ENCODE assay signal across 9 mouse cellular contexts in genomic region chr9:101072506-101072905, GRCm38 (mm10). TPM values are rescaled to one million over a fixed set of nuclear protein-coding genes. Genes with fewer than 3 reads are reported as not detected.
DNase-seq lines count a peak whose midpoint lies in the region; ATAC-seq and TF ChIP-seq lines count a peak whose summit lies in the region.
"Had no signal": no experiment of that assay in that cellular context is flagged by ENCODE, and none has a peak within 500 bp of the region (broad histone marks: within the 10 kb centered on the region; RNA-seq: fewer than 3 reads in every experiment).

No protein-coding gene starts in this region.

- peaks cover 8% of the 10 kb centered on the region; the same call in 1 of the 2 replicates for H3K4me1 ChIP-seq in heart, embryonic 10.5 days
- H3K4me1 ChIP-seq in lung, embryonic 15.5 days, result peaks cover 5% of the 10 kb centered on the region; the same call in 1 of the 2 replicates
- H3K4me1 ChIP-seq in forebrain, embryonic 16.5 days (replicated peaks; ENCODE audit: control insufficient read depth, insufficient read depth, low read length), result peaks cover 4% of the 10 kb centered on the region; the same call in 1 of the 2 replicates
- peaks cover 3% of the 10 kb centered on the region; the same call in 1 of the 2 replicates for H3K4me1 ChIP-seq in liver, postnatal 0 days (ENCODE audit: insufficient read depth)

- 43% methylated on average over 5 of the region's 5 CpGs for WGBS in heart, embryonic 10.5 days
- WGBS in lung, embryonic 15.5 days, result 38% methylated on average over 5 of the region's 5 CpGs
- WGBS in forebrain, embryonic 16.5 days, result 34% methylated on average over 5 of the region's 5 CpGs
- 26% methylated on average over 5 of the region's 5 CpGs for WGBS in liver, postnatal 0 days (ENCODE audit: insufficient replicate concordance)

- no peak overlapping the region for H3K9ac ChIP-seq in lung, embryonic 15.5 days
- H3K9ac ChIP-seq in forebrain, embryonic 16.5 days (replicated peaks; ENCODE audit: low read depth, low read length), result no peak overlapping the region
- H3K9ac ChIP-seq in liver, postnatal 0 days (replicated peaks), result peak overlapping the region; percentile 33; the same call in 1 of the 2 replicates

- intact Hi-C loops in left cerebral cortex, postnatal 14 days (cut with DNase I), result no loop called here

- no peak for TF ChIP-seq EP300 in liver, postnatal 0 days (IDR thresholded peaks at IDR 0.05; ENCODE audit: low read depth)

- peak overlapping the region; percentile 82 for H3K4me2 ChIP-seq in lung, embryonic 15.5 days
- H3K4me2 ChIP-seq in forebrain, embryonic 16.5 days (ENCODE audit: low read length), result no peak overlapping the region
- peak overlapping the region; percentile 96; the same call in 1 of the 2 replicates for H3K4me2 ChIP-seq in liver, postnatal 0 days (ENCODE audit: low read depth, low read length)

- H3K36me3 ChIP-seq in heart, embryonic 10.5 days, result no peaks in the 10 kb centered on the region
- H3K36me3 ChIP-seq in lung, embryonic 15.5 days, result no peaks in the 10 kb centered on the region
- H3K36me3 ChIP-seq in forebrain, embryonic 16.5 days (ENCODE audit: control insufficient read depth, insufficient read depth), result no peaks in the 10 kb centered on the region
- no peaks in the 10 kb centered on the region for H3K36me3 ChIP-seq in liver, postnatal 0 days (replicated peaks; ENCODE audit: insufficient read depth, low read length)

- no peaks in the 10 kb centered on the region for H3K9me3 ChIP-seq in heart, embryonic 10.5 days
- H3K9me3 ChIP-seq in lung, embryonic 15.5 days, result no peaks in the 10 kb centered on the region
- no peaks in the 10 kb centered on the region for H3K9me3 ChIP-seq in forebrain, embryonic 16.5 days (ENCODE audit: control insufficient read depth, low read length)
- H3K9me3 ChIP-seq in liver, postnatal 0 days (ENCODE audit: low read length), result no peaks in the 10 kb centered on the region

- TF ChIP-seq CTCF in liver, postnatal 0 days (IDR thresholded peaks at IDR 0.05; ENCODE audit: low read depth), result no peak

- peak overlapping the region; percentile 22; the same call in 1 of the 2 replicates for H3K4me3 ChIP-seq in heart, embryonic 10.5 days
- peak overlapping the region; percentile 73; the same call in 1 of the 2 replicates for H3K4me3 ChIP-seq in lung, embryonic 15.5 days
- no peak overlapping the region for H3K4me3 ChIP-seq in forebrain, embryonic 16.5 days (replicated peaks; ENCODE audit: low read length)
- H3K4me3 ChIP-seq in liver, postnatal 0 days (ENCODE audit: low read depth, low read length), result no peak overlapping the region

- peak; percentile 53 for DNase-seq in heart, embryonic 10.5 days (ENCODE audit: low spot score)
- no peak for DNase-seq in heart, adult 9 months (ENCODE audit: low spot score in 2 of 2)
- no peak for DNase-seq in lung, postnatal 36 days
- DNase-seq in liver, postnatal 0 days, result no peak
- DNase-seq in left cerebral cortex, postnatal 14 days (ENCODE audit: low spot score in 2 of 2), result no peak
- no peak for DNase-seq in kidney, postnatal 25 days
- DNase-seq: cerebellum, adult 11 months had no signal

- peak overlapping the region; percentile 100; the same call in 1 of the 2 replicates for H3K27ac ChIP-seq in heart, embryonic 10.5 days
- 0 out of 2 replicates have a peak overlapping the region, but pooled peaks have one; percentile 15 for H3K27ac ChIP-seq in lung, embryonic 15.5 days
- H3K27ac ChIP-seq in forebrain, embryonic 16.5 days (ENCODE audit: low read length), result peak overlapping the region; percentile 47
- no peak overlapping the region for H3K27ac ChIP-seq in liver, postnatal 0 days (ENCODE audit: low read depth)

- H3K27me3 ChIP-seq in heart, embryonic 10.5 days (ENCODE audit: insufficient read depth, poor library complexity, severe bottlenecking), result no peaks in the 10 kb centered on the region
- H3K27me3 ChIP-seq in lung, embryonic 15.5 days, result no peaks in the 10 kb centered on the region
- H3K27me3 ChIP-seq in forebrain, embryonic 16.5 days (replicated peaks; ENCODE audit: control insufficient read depth, insufficient read depth, low read length), result no peaks in the 10 kb centered on the region
- H3K27me3 ChIP-seq in liver, postnatal 0 days (ENCODE audit: insufficient read depth, low read length), result no peaks in the 10 kb centered on the region

- ATAC-seq in lung, embryonic 15.5 days (ENCODE audit: borderline replicate concordance, extremely low read depth, low FRiP score, low TSS enrichment), result no peak
- ATAC-seq in forebrain, embryonic 16.5 days, result no peak
- ATAC-seq in liver, postnatal 0 days, result no peak

RNA-seq across cellular contexts. Expression of gene Msl2, which starts 1.4 kb away (rescaled TPM):
- 3.2 and 3.7 TPM in 2 replicates for polyA plus RNA-seq in heart, embryonic 10.5 days (2016; fragmentation: Nextera tagmentation; extraction: Ambion mirVana)
- polyA plus RNA-seq in lung, embryonic 15.5 days (2015; fragmentation: Nextera tagmentation; extraction: Ambion mirVana), result 5.9 and 6.8 TPM in 2 replicates
- 5.0 and 5.4 TPM in 2 replicates for polyA plus RNA-seq in forebrain, embryonic 16.5 days (2015; fragmentation: Nextera tagmentation; extraction: Ambion mirVana)
- polyA plus RNA-seq in liver, postnatal 0 days (2015; fragmentation: Nextera tagmentation; extraction: Ambion mirVana), result 2.2 and 2.4 TPM in 2 replicates
- total RNA-seq in left cerebral cortex, postnatal 14 days (2021), result 10 to 100 TPM; 54.8 to 59.7 TPM

RNA-seq across cellular contexts. Expression of gene Pccb, which starts 37.8 kb away (rescaled TPM):
- 15.7 and 19.0 TPM in 2 replicates for polyA plus RNA-seq in heart, embryonic 10.5 days (2016; fragmentation: Nextera tagmentation; extraction: Ambion mirVana)
- polyA plus RNA-seq in lung, embryonic 15.5 days (2015; fragmentation: Nextera tagmentation; extraction: Ambion mirVana), result 22.7 and 23.2 TPM in 2 replicates
- 19.9 and 20.7 TPM in 2 replicates for polyA plus RNA-seq in forebrain, embryonic 16.5 days (2015; fragmentation: Nextera tagmentation; extraction: Ambion mirVana)
- polyA plus RNA-seq in liver, postnatal 0 days (2015; fragmentation: Nextera tagmentation; extraction: Ambion mirVana), result 14.2 and 15.6 TPM in 2 replicates
- total RNA-seq in left cerebral cortex, postnatal 14 days (2021), result 10 to 100 TPM; 46.1 to 50.8 TPM

Comparison
In these comparisons a context has a peak if more than half of its experiments do, and no peak if none do; other contexts are left out.
1. H3K4me3 ChIP-seq: peak in heart, embryonic 10.5 days (single experiment) and lung, embryonic 15.5 days (single experiment); none in forebrain, embryonic 16.5 days (single experiment) and liver, postnatal 0 days (single experiment).